ENCODE assay signal across 9 mouse cellular contexts in the genomic region with DNA sequence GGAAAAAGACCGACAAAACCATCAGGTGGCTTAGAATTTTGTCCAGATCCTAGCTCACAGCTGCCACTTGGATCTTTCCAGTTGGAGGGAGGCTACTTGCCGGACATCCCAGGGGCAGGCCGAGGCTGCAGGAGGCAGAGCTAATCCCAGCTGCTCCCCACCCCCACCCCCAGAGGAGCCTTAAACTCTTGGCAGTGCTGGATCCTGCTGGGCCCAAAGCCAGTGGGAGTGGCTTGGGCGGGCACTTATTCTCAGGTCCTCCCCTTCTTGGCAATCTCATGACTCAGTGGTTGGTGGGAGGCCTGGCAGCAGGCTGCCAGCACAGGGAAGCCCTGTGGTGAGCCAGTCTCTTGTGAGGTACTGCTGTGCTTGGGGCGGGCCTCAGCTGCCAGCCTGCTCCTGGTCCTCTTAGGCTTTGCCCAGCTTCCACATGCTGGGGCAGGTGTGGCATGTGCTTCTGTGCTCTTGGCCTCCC. TPM values are rescaled to one million over a fixed set of nuclear protein-coding genes. Genes with fewer than 3 reads are reported as not detected.
DNase-seq lines count a peak whose midpoint lies in the region; ATAC-seq and TF ChIP-seq lines count a peak whose summit lies in the region.
"Had no signal": no experiment of that assay in that cellular context is flagged by ENCODE, and none has a peak within 500 bp of the region (broad histone marks: within the 10 kb centered on the region; RNA-seq: fewer than 3 reads in every experiment).

No protein-coding gene starts in this region.

- H3K9ac ChIP-seq in heart, embryonic 13.5 days, result no peak overlapping the region
- H3K9ac ChIP-seq in kidney, embryonic 16.5 days (replicated peaks; ENCODE audit: low read length), result no peak overlapping the region
- no peak overlapping the region for H3K9ac ChIP-seq in liver, embryonic 11.5 days (ENCODE audit: low read depth, low read length)

- H3K79me2 ChIP-seq in myocyte (ENCODE audit: control insufficient read depth, insufficient read depth), result no peaks in the 10 kb centered on the region

- no peaks in the 10 kb centered on the region for H3K36me3 ChIP-seq in heart, embryonic 13.5 days
- H3K36me3 ChIP-seq in kidney, embryonic 16.5 days (ENCODE audit: insufficient read depth, low read length), result no peaks in the 10 kb centered on the region
- H3K36me3 ChIP-seq in liver, embryonic 11.5 days (ENCODE audit: control insufficient read depth, insufficient read depth, low read length), result no peaks in the 10 kb centered on the region
- no peaks in the 10 kb centered on the region for H3K36me3 ChIP-seq in myocyte (ENCODE audit: control insufficient read depth, insufficient read depth)
- H3K36me3 ChIP-seq: G1E had no signal

- H3K4me2 ChIP-seq in heart, embryonic 13.5 days, result no peak overlapping the region
- H3K4me2 ChIP-seq in kidney, embryonic 16.5 days (replicated peaks; ENCODE audit: low read depth, low read length), result no peak overlapping the region
- H3K4me2 ChIP-seq in liver, embryonic 11.5 days, result no peak overlapping the region
- peak overlapping the region; percentile 99 for H3K4me2 ChIP-seq in myocyte (ENCODE audit: low read depth)

- H3K27ac ChIP-seq in heart, embryonic 13.5 days (replicated peaks), result peak overlapping the region; percentile 84
- H3K27ac ChIP-seq in kidney, embryonic 16.5 days (ENCODE audit: low read length), result no peak overlapping the region
- H3K27ac ChIP-seq in liver, embryonic 11.5 days (ENCODE audit: low read depth, low read length), result no peak overlapping the region

- H3K9me3 ChIP-seq in heart, embryonic 13.5 days, result no peaks in the 10 kb centered on the region
- no peaks in the 10 kb centered on the region for H3K9me3 ChIP-seq in kidney, embryonic 16.5 days (ENCODE audit: low read length)
- H3K9me3 ChIP-seq in liver, embryonic 11.5 days (ENCODE audit: control insufficient read depth, low read length), result no peaks in the 10 kb centered on the region
- H3K9me3 ChIP-seq: G1E had no signal

- peak; percentile 63 for TF ChIP-seq POLR2A in myocyte (IDR thresholded peaks at IDR 0.05; ENCODE audit: insufficient read length, low read depth)

- no peak overlapping the region for H3K4me3 ChIP-seq in heart, embryonic 13.5 days
- H3K4me3 ChIP-seq in kidney, embryonic 16.5 days (ENCODE audit: low read length), result no peak overlapping the region
- no peak overlapping the region for H3K4me3 ChIP-seq in liver, embryonic 11.5 days (ENCODE audit: low read depth, low read length)
- no peak overlapping the region for H3K4me3 ChIP-seq in myocyte

- DNase-seq in layer of hippocampus, adult 11-12 months (ENCODE audit: low spot score), result peak; percentile 92
- no peak for DNase-seq in layer of hippocampus, adult 9-10 months (ENCODE audit: low spot score)
- peak; percentile 97 for DNase-seq in fibroblast of lung, adult 2 months (ENCODE audit: low read depth)
- DNase-seq in liver, embryonic 11.5 days (ENCODE audit: low spot score), result no peak
- peak; percentile 68 for DNase-seq in urinary bladder, postnatal 10 days (ENCODE audit: low spot score)

- H3K4me1 ChIP-seq in heart, embryonic 13.5 days, result peaks cover 38% of the 10 kb centered on the region
- peaks cover 36% of the 10 kb centered on the region for H3K4me1 ChIP-seq in kidney, embryonic 16.5 days (ENCODE audit: insufficient read depth, low read length)
- peaks cover 21% of the 10 kb centered on the region for H3K4me1 ChIP-seq in liver, embryonic 11.5 days (replicated peaks; ENCODE audit: control insufficient read depth, insufficient read depth, low read length)

- no peak overlapping the region for H3ac ChIP-seq in myocyte (ENCODE audit: control insufficient read depth, insufficient read length)

- no peaks in the 10 kb centered on the region for H3K27me3 ChIP-seq in heart, embryonic 13.5 days (replicated peaks)
- H3K27me3 ChIP-seq in kidney, embryonic 16.5 days (ENCODE audit: insufficient read depth, low read length), result no peaks in the 10 kb centered on the region
- H3K27me3 ChIP-seq in liver, embryonic 11.5 days (replicated peaks; ENCODE audit: control insufficient read depth, insufficient read depth, low read length), result no peaks in the 10 kb centered on the region
- no peaks in the 10 kb centered on the region for H3K27me3 ChIP-seq in myocyte (ENCODE audit: control insufficient read depth, insufficient read depth, insufficient read length)

- ATAC-seq in heart, embryonic 13.5 days (ENCODE audit: extremely low read depth, insufficient number of reproducible peaks, low FRiP score, low TSS enrichment), result peak; percentile 69
- ATAC-seq in kidney, embryonic 16.5 days (ENCODE audit: low FRiP score, low TSS enrichment), result peak; percentile 76
- peak; percentile 24 for ATAC-seq in liver, embryonic 11.5 days (replicated peaks; ENCODE audit: low FRiP score)

- 15% methylated on average over 5 of the region's 5 CpGs for WGBS in heart, embryonic 13.5 days
- 26% methylated on average over 5 of the region's 5 CpGs for WGBS in kidney, embryonic 16.5 days
- WGBS in liver, embryonic 11.5 days, result 42% methylated on average over 5 of the region's 5 CpGs

TF ChIP-seq in myocyte, 11 proteins besides CTCF, POLR2A, EP300 and RAD21:
- TF ChIP-seq SRF (IDR thresholded peaks at IDR 0.05; ENCODE audit: control insufficient read depth, insufficient read length, low read depth) (no peak), MYOD1 (IDR thresholded peaks at IDR 0.05; ENCODE audit: control insufficient read depth in 1 of 3, insufficient read length in 2 of 3, low read depth in 2 of 3) (peak; percentile 9 to 88 (median 76)), POLR2AphosphoS2 (IDR thresholded peaks at IDR 0.05; ENCODE audit: insufficient read length, low read depth) (peak; percentile 73), TCF12 (IDR thresholded peaks at IDR 0.05; ENCODE audit: insufficient read depth, poor library complexity, severe bottlenecking) (peak; percentile 4), USF1 (IDR thresholded peaks at IDR 0.05; ENCODE audit: low read depth) (no peak), MAX (IDR thresholded peaks at IDR 0.05; ENCODE audit: low read depth) (no peak), E2F4 (IDR thresholded peaks at IDR 0.05; ENCODE audit: insufficient read depth) (no peak), TCF3 (IDR thresholded peaks at IDR 0.05; ENCODE audit: insufficient read length, low read depth) (peak; percentile 29), REST (IDR thresholded peaks at IDR 0.05; ENCODE audit: insufficient read depth, insufficient read length) (no peak), MYOG (IDR thresholded peaks at IDR 0.05; ENCODE audit: control insufficient read depth in 1 of 3, insufficient read depth in 1 of 3, insufficient read length in 2 of 3, low read depth in 2 of 3) (peak; percentile 60 to 81 (median 69)), CEBPB (IDR thresholded peaks at IDR 0.05; ENCODE audit: insufficient read depth, poor library complexity, severe bottlenecking) (no peak)

RNA-seq across cellular contexts. Expression of gene Ralgds, which starts 10.8 kb away (rescaled TPM):
- 19.2 and 20.3 TPM in 2 replicates for polyA plus RNA-seq in heart, embryonic 13.5 days (2015; fragmentation: Nextera tagmentation; extraction: Ambion mirVana)
- 24.7 and 28.7 TPM in 2 replicates for polyA plus RNA-seq in kidney, embryonic 16.5 days (2015; fragmentation: Nextera tagmentation; extraction: Ambion mirVana)
- 11.3 and 12.9 TPM in 2 replicates for polyA plus RNA-seq in liver, embryonic 11.5 days (2014; fragmentation: Nextera tagmentation; extraction: Ambion mirVana)
- 24.2 TPM for polyA plus RNA-seq in myocyte (2012; fragmentation: generic; extraction: Trizol)

RNA-seq across cellular contexts. Expression of gene Gm10134, which starts 17.8 kb away (rescaled TPM):
- polyA plus RNA-seq in heart, embryonic 13.5 days (2015; fragmentation: Nextera tagmentation; extraction: Ambion mirVana), result 1.1 and 1.6 TPM in 2 replicates
- polyA plus RNA-seq in kidney, embryonic 16.5 days (2015; fragmentation: Nextera tagmentation; extraction: Ambion mirVana), result 8.3 and 9.8 TPM in 2 replicates
- polyA plus RNA-seq in liver, embryonic 11.5 days (2014; fragmentation: Nextera tagmentation; extraction: Ambion mirVana), result 0.73 and 0.78 TPM in 2 replicates
- polyA plus RNA-seq in myocyte (2012; fragmentation: generic; extraction: Trizol), result not detected
- polyA plus RNA-seq: G1E had no signal

RNA-seq across cellular contexts. Expression of gene Gbgt1, which starts 27.0 kb away (rescaled TPM):
- 0.25 and 0.47 TPM in 2 replicates for polyA plus RNA-seq in heart, embryonic 13.5 days (2015; fragmentation: Nextera tagmentation; extraction: Ambion mirVana)
- 5.5 and 6.3 TPM in 2 replicates for polyA plus RNA-seq in kidney, embryonic 16.5 days (2015; fragmentation: Nextera tagmentation; extraction: Ambion mirVana)
- 0.22 and 0.32 TPM in 2 replicates for polyA plus RNA-seq in liver, embryonic 11.5 days (2014; fragmentation: Nextera tagmentation; extraction: Ambion mirVana)
- polyA plus RNA-seq in myocyte (2012; fragmentation: generic; extraction: Trizol), result not detected
- polyA plus RNA-seq: G1E had no signal

RNA-seq across cellular contexts. Expression of gene Cel, which starts 39.5 kb away (rescaled TPM):
- polyA plus RNA-seq in heart, embryonic 13.5 days (2015; fragmentation: Nextera tagmentation; extraction: Ambion mirVana), result 0.31 TPM in 1 of 2 replicates, not detected in the other
- not detected in 2 replicates for polyA plus RNA-seq in kidney, embryonic 16.5 days (2015; fragmentation: Nextera tagmentation; extraction: Ambion mirVana)
- not detected in 2 replicates for polyA plus RNA-seq in liver, embryonic 11.5 days (2014; fragmentation: Nextera tagmentation; extraction: Ambion mirVana)
- not detected for polyA plus RNA-seq in myocyte (2012; fragmentation: generic; extraction: Trizol)
- polyA plus RNA-seq: G1E had no signal

RNA-seq across cellular contexts. Expression of gene Mrps2, which starts 55.8 kb away (rescaled TPM):
- 46.0 and 48.5 TPM in 2 replicates for polyA plus RNA-seq in heart, embryonic 13.5 days (2015; fragmentation: Nextera tagmentation; extraction: Ambion mirVana)
- 70.8 and 74.2 TPM in 2 replicates for polyA plus RNA-seq in kidney, embryonic 16.5 days (2015; fragmentation: Nextera tagmentation; extraction: Ambion mirVana)
- polyA plus RNA-seq in liver, embryonic 11.5 days (2014; fragmentation: Nextera tagmentation; extraction: Ambion mirVana), result 68.2 and 69.3 TPM in 2 replicates
- polyA plus RNA-seq in myocyte (2012; fragmentation: generic; extraction: Trizol), result 32.4 TPM

Comparison
In these comparisons a context has a peak if more than half of its experiments do, and no peak if none do; other contexts are left out.
1. DNase-seq: peak in layer of hippocampus, adult 11-12 months (single experiment), fibroblast of lung, adult 2 months (single experiment) and urinary bladder, postnatal 10 days (single experiment); none in layer of hippocampus, adult 9-10 months (single experiment) and liver, embryonic 11.5 days (single experiment).
2. ATAC-seq: peak in every context shown above with its lines; median percentile 76 in kidney, embryonic 16.5 days; 69 in heart, embryonic 13.5 days; 24 in liver, embryonic 11.5 days.